Mouse (Mus musculus): ENCODE measurements at regions not wholly inside any gene's neighbourhood (a gene's known extent, or its start where the extent isn't known, plus 50 kb on each side); places are given as distances from the start of the nearest gene placed in this dataset.

- Histone ChIP-seq H3K4me1 (replicated peaks) (peaks cover 25% of the 10 kb centered on the region), H3K36me3 (no peaks in the 10 kb centered on the region), H3K4me3 (replicated peaks) (no peak overlapping the region), H3K27ac (no peak overlapping the region), H3K27me3 (no peaks in the 10 kb centered on the region), H3K9me3 (0 out of 2 replicates have a peak, but pooled peaks cover 6% of the 10 kb centered on the region), H3K9ac (replicated peaks) (no peak overlapping the region), H3K4me2 (no peak overlapping the region)
- ATAC-seq (ENCODE audit: insufficient number of reproducible peaks, insufficient read depth, low FRiP score, low TSS enrichment, low read depth): no peak
- WGBS: 70% methylated on average over 6 of the region's 6 CpGs
Observed at GRCm38 (mm10) chr13:52047937-52048336, 201.5 kb downstream of the Gadd45g start.

GRCm38 (mm10) chr13:52048777-52049176 is 202.3 kb downstream of the Gadd45g start:
- Histone ChIP-seq H3K4me3 (replicated peaks) (no peak overlapping the region), H3K27ac (no peak overlapping the region), H3K4me1 (replicated peaks) (peaks cover 25% of the 10 kb centered on the region), H3K27me3 (no peaks in the 10 kb centered on the region), H3K9ac (replicated peaks) (no peak overlapping the region), H3K9me3 (0 out of 2 replicates have a peak, but pooled peaks cover 6% of the 10 kb centered on the region), H3K36me3 (no peaks in the 10 kb centered on the region), H3K4me2 (no peak overlapping the region)
- 85% methylated on average over 3 of the region's 3 CpGs for WGBS
- ATAC-seq (ENCODE audit: insufficient number of reproducible peaks, insufficient read depth, low FRiP score, low TSS enrichment, low read depth): no peak

GRCm38 (mm10) chr13:52049249-52049648 is 202.8 kb downstream of the Gadd45g start:
- Histone ChIP-seq H3K36me3 (no peaks in the 10 kb centered on the region), H3K4me2 (no peak overlapping the region), H3K4me1 (replicated peaks) (peaks cover 25% of the 10 kb centered on the region), H3K27me3 (no peaks in the 10 kb centered on the region), H3K4me3 (replicated peaks) (no peak overlapping the region), H3K9me3 (0 out of 2 replicates have a peak, but pooled peaks cover 6% of the 10 kb centered on the region), H3K9ac (replicated peaks) (no peak overlapping the region), H3K27ac (no peak overlapping the region)
- WGBS: 88% methylated on average over 2 of the region's 2 CpGs
- no peak for ATAC-seq (ENCODE audit: insufficient number of reproducible peaks, insufficient read depth, low FRiP score, low TSS enrichment, low read depth)

DNA sequence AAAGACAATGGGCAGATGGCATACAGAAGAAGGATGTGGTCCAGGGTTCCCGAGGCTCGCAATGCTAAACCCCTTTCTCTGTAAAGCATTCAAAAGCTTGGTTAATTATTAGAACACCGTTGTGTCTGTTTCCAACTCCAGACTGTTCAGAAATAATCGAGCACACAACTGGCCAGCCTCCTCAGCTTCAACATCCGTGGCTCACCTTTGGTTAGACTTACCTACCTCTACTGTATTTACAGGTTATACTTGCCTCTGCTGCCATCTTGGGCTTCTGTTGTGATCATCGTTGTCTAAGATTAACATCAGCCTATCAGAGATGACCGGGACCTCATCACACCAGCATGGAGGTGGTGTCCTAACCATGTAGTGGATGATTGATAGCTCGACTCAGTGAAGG is 209.3 kb downstream of the Gadd45g start:
- 89% methylated on average over 8 of the region's 8 CpGs for WGBS
- H3K9ac ChIP-seq (replicated peaks): no peak overlapping the region

GRCm38 (mm10) chr13:52057456-52057855 is 211.0 kb downstream of the Gadd45g start:
- Histone ChIP-seq H3K36me3 (no peaks in the 10 kb centered on the region), H3K4me3 (replicated peaks) (no peak overlapping the region), H3K4me2 (no peak overlapping the region), H3K9me3 (no peaks in the 10 kb centered on the region), H3K4me1 (replicated peaks) (peaks cover 27% of the 10 kb centered on the region), H3K27me3 (no peaks in the 10 kb centered on the region), H3K27ac (no peak overlapping the region), H3K9ac (replicated peaks) (no peak overlapping the region)
- ATAC-seq (ENCODE audit: insufficient number of reproducible peaks, insufficient read depth, low FRiP score, low TSS enrichment, low read depth): no peak
- 75% methylated on average over 10 of the region's 10 CpGs for WGBS

More for the DNA sequence above, 209.3 kb downstream of the Gadd45g start:
- Histone ChIP-seq H3K27me3 (no peaks in the 10 kb centered on the region), H3K27ac (no peak overlapping the region), H3K9me3 (no peaks in the 10 kb centered on the region), H3K4me1 (replicated peaks) (peaks cover 16% of the 10 kb centered on the region), H3K4me2 (no peak overlapping the region), H3K36me3 (no peaks in the 10 kb centered on the region), H3K4me3 (replicated peaks) (no peak overlapping the region)
- no peak for ATAC-seq (ENCODE audit: insufficient number of reproducible peaks, insufficient read depth, low FRiP score, low TSS enrichment, low read depth)

- Histone ChIP-seq H3K4me2 (peak overlapping the region; percentile 34), H3K9me3 (no peaks in the 10 kb centered on the region), H3K27me3 (no peaks in the 10 kb centered on the region), H3K36me3 (no peaks in the 10 kb centered on the region), H3K4me3 (replicated peaks) (no peak overlapping the region), H3K9ac (replicated peaks) (no peak overlapping the region), H3K27ac (no peak overlapping the region), H3K4me1 (replicated peaks) (peaks cover 31% of the 10 kb centered on the region)
- WGBS: 65% methylated on average over 22 of the region's 22 CpGs
- no peak for ATAC-seq (ENCODE audit: insufficient number of reproducible peaks, insufficient read depth, low FRiP score, low TSS enrichment, low read depth)
Observed at GRCm38 (mm10) chr13:52059756-52060417, 213.4 kb downstream of the Gadd45g start.

DNA sequence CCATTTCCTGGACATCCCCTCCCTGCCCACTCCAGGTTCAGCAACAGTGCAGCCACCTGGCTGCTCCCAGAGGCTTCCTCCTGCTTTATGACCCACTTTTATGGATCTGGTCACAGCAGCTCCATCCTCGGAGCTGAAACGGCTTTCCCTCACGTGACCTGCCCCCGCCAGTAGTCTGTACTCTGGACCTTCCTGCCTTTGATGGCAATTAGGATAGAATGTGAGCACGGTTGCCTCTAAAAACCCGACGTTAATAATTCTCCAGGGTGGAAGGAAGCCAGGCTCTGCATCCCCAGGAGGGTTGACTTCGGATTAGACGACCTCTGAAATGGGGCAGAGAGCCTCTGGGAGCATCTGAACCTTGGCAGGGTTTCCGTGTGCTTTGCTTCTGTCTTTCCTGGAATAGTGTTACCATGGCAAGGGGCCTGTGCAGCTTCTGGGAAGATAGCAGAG is 214.0 kb downstream of the Gadd45g start:
- no peaks in the 10 kb centered on the region for H3K36me3 ChIP-seq
- H3K27ac ChIP-seq: no peak overlapping the region; the same call in 1 of the 2 replicates
- peak overlapping the region; percentile 34 for H3K4me2 ChIP-seq
- no peak for ATAC-seq (ENCODE audit: insufficient number of reproducible peaks, insufficient read depth, low FRiP score, low TSS enrichment, low read depth)
- 14% methylated on average over 10 of the region's 10 CpGs for WGBS
- no peaks in the 10 kb centered on the region for H3K27me3 ChIP-seq
- H3K4me3 ChIP-seq (replicated peaks): no peak overlapping the region
- no peak overlapping the region for H3K9ac ChIP-seq (replicated peaks)
- H3K4me1 ChIP-seq (replicated peaks): peaks cover 36% of the 10 kb centered on the region
- H3K9me3 ChIP-seq: no peaks in the 10 kb centered on the region

- H3K27me3 ChIP-seq: no peaks in the 10 kb centered on the region
- no peak overlapping the region for H3K4me3 ChIP-seq (replicated peaks)
- H3K27ac ChIP-seq: no peak overlapping the region
- no peak overlapping the region for H3K9ac ChIP-seq (replicated peaks)
- H3K4me1 ChIP-seq (replicated peaks): peaks cover 46% of the 10 kb centered on the region
- no peaks in the 10 kb centered on the region for H3K36me3 ChIP-seq
- no peaks in the 10 kb centered on the region for H3K9me3 ChIP-seq
- no peak overlapping the region for H3K4me2 ChIP-seq
- no peak for ATAC-seq (ENCODE audit: insufficient number of reproducible peaks, insufficient read depth, low FRiP score, low TSS enrichment, low read depth)
Observed at GRCm38 (mm10) chr13:52061454-52061853, 215.0 kb downstream of the Gadd45g start.

DNA sequence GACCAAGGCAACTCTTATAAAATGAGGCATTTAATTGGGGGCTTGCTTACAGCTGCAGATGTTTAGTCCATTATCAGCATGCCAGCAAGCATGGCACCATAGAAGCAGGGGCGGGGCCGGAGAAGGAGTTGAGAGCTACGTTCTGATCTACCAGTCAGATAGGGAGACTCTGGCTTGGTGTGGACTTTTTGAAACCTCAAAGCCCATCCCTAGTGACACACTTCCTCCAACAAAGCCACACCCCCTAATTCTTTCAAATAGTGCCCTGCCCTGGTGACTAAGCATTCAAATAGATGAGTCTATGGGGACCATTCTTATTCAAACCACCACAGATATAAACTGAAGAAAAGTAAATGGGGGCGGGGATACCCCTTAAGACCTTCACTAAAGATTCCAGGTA is 215.4 kb downstream of the Gadd45g start:
- no peaks in the 10 kb centered on the region for H3K9me3 ChIP-seq
- H3K9ac ChIP-seq (replicated peaks): no peak overlapping the region
- no peak overlapping the region for H3K4me3 ChIP-seq (replicated peaks)
- no peaks in the 10 kb centered on the region for H3K36me3 ChIP-seq
- no peaks in the 10 kb centered on the region for H3K27me3 ChIP-seq
- WGBS: 81% methylated on average over 4 of the region's 4 CpGs
- H3K4me1 ChIP-seq (replicated peaks): peaks cover 50% of the 10 kb centered on the region
- no peak overlapping the region for H3K27ac ChIP-seq
- ATAC-seq (ENCODE audit: insufficient number of reproducible peaks, insufficient read depth, low FRiP score, low TSS enrichment, low read depth): no peak
- H3K4me2 ChIP-seq: no peak overlapping the region

- no peak for ATAC-seq (ENCODE audit: insufficient number of reproducible peaks, insufficient read depth, low FRiP score, low TSS enrichment, low read depth)
- peaks cover 56% of the 10 kb centered on the region for H3K4me1 ChIP-seq (replicated peaks)
- H3K27ac ChIP-seq: no peak overlapping the region
- H3K36me3 ChIP-seq: no peaks in the 10 kb centered on the region
- H3K27me3 ChIP-seq: no peaks in the 10 kb centered on the region
- 95% methylated on average over 1 of the region's 1 CpGs for WGBS
- H3K9ac ChIP-seq (replicated peaks): no peak overlapping the region
- no peaks in the 10 kb centered on the region for H3K9me3 ChIP-seq
- no peak overlapping the region for H3K4me3 ChIP-seq (replicated peaks)
- H3K4me2 ChIP-seq: no peak overlapping the region
Observed at GRCm38 (mm10) chr13:52062576-52062975, 216.1 kb downstream of the Gadd45g start.

GRCm38 (mm10) chr13:52065274-52065673 is 218.8 kb downstream of the Gadd45g start:
- WGBS: 84% methylated on average over 5 of the region's 5 CpGs
- H3K9me3 ChIP-seq: no peaks in the 10 kb centered on the region
- ATAC-seq (ENCODE audit: insufficient number of reproducible peaks, insufficient read depth, low FRiP score, low TSS enrichment, low read depth): no peak
- H3K27ac ChIP-seq: no peak overlapping the region
- H3K4me3 ChIP-seq (replicated peaks): no peak overlapping the region
- H3K27me3 ChIP-seq: no peaks in the 10 kb centered on the region
- no peaks in the 10 kb centered on the region for H3K36me3 ChIP-seq
- no peak overlapping the region for H3K9ac ChIP-seq (replicated peaks)
- H3K4me2 ChIP-seq: no peak overlapping the region
- peaks cover 48% of the 10 kb centered on the region for H3K4me1 ChIP-seq (replicated peaks)

DNA sequence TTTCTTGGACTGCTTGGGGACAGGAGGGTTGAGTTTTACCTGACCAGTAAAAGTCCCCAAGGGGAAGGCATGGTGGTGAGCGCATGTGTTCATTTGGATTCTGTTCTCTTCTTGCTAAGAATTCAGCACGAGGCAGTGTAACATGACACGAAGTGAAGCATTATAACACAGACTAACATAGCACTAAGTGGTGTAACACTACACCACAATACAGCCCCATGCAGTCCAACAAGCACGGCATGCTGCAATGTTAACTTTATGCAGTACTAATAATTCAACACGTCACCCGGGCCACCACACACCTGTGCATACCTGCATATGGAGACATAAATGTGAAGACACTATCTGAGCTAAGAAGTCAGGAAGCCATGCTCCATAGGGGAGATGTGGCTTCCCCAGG is 219.2 kb downstream of the Gadd45g start:
- no peak overlapping the region for H3K9ac ChIP-seq (replicated peaks)
- ATAC-seq (ENCODE audit: insufficient number of reproducible peaks, insufficient read depth, low FRiP score, low TSS enrichment, low read depth): peak; percentile 89
- H3K27ac ChIP-seq: no peak overlapping the region
- H3K4me1 ChIP-seq (replicated peaks): peaks cover 43% of the 10 kb centered on the region
- H3K4me3 ChIP-seq (replicated peaks): no peak overlapping the region
- H3K36me3 ChIP-seq: no peaks in the 10 kb centered on the region
- WGBS: 27% methylated on average over 6 of the region's 6 CpGs
- H3K9me3 ChIP-seq: no peaks in the 10 kb centered on the region
- no peaks in the 10 kb centered on the region for H3K27me3 ChIP-seq
- H3K4me2 ChIP-seq: no peak overlapping the region

All from limb, embryonic 12.5 days (tissue).